Mouse (Mus musculus) testis, adult 2 months (tissue): ENCODE results near the gene Zfp318.

Source experiments
- CTCF ChIP-seq: fragments of 200-500 bp; IDR thresholded peaks from 2 replicates; pipeline ENCODE4 v1.5.1; 2012; ENCODE audit warnings: low read depth, mild to moderate bottlenecking, inconsistent platforms, low read length, moderate library complexity; ENCODE audit not compliant: control insufficient read depth, insufficient read depth, insufficient replicate concordance
- POLR2A ChIP-seq: fragments of 200-500 bp; IDR thresholded peaks from 2 replicates; pipeline ENCODE4 v1.6.1; 2012; ENCODE audit warnings: low read depth, mild to moderate bottlenecking, inconsistent platforms, low read length, moderate library complexity; ENCODE audit not compliant: control insufficient read depth

GRCm38 (mm10) chr17:46419717-46420116, 36.2 kb downstream of the Zfp318 start:
- TF ChIP-seq CTCF (no peak), POLR2A (no peak)
